Mouse (Mus musculus) MEL (cell line): ENCODE data around the gene Fndc3a.

Experiments used
- CTCF ChIP-seq, 3 experiments: IDR thresholded peaks in 2 of 3; conservative IDR thresholded peaks in 1 of 3; 2 replicates each; pipeline ENCODE4 v1.5.1; 2011 to 2012; ENCODE audit warnings: low read length in 3 of 3, low read depth in 2 of 3, mild to moderate bottlenecking in 2 of 3, improper control_type of control experiment in 1 of 3, inconsistent platforms in 1 of 3, mixed read lengths in 1 of 3, moderate library complexity in 1 of 3; ENCODE audit not compliant: control insufficient read depth in 1 of 3, insufficient read depth in 1 of 3, poor library complexity in 1 of 3, severe bottlenecking in 1 of 3
- GATA1 ChIP-seq: IDR thresholded peaks from 2 replicates; pipeline ENCODE4 v1.6.1; 2011; ENCODE audit warnings: low read depth, low read length, improper control_type of control experiment
- MXI1 ChIP-seq: IDR thresholded peaks from 2 replicates; pipeline ENCODE4 v1.6.1; 2011; ENCODE audit warnings: mild to moderate bottlenecking, low read depth, low read length, improper control_type of control experiment
- POLR2A ChIP-seq, 2 experiments: IDR thresholded peaks; 2 replicates each; pipeline ENCODE4 v1.6.1; 2011 to 2012; ENCODE audit warnings: low read length in 2 of 2, mild to moderate bottlenecking in 2 of 2, control low read depth in 1 of 2, improper control_type of control experiment in 1 of 2, low read depth in 1 of 2, moderate library complexity in 1 of 2; ENCODE audit not compliant: control insufficient read depth in 1 of 2, insufficient read depth in 1 of 2, poor library complexity in 1 of 2
- RCOR1 ChIP-seq: IDR thresholded peaks from 2 replicates; pipeline ENCODE4 v1.6.1; 2012; ENCODE audit warnings: low read depth, mild to moderate bottlenecking, inconsistent platforms, low read length, improper control_type of control experiment
- USF1 ChIP-seq: IDR thresholded peaks from 2 replicates; pipeline ENCODE4 v1.6.1; 2014; ENCODE audit warnings: low read depth, mild to moderate bottlenecking, inconsistent platforms, low read length, improper control_type of control experiment, moderate library complexity

- TF ChIP-seq RCOR1 (no peak), MXI1 (no peak), CTCF (IDR thresholded peaks at IDR 0.05 in 2 of 3, conservative IDR thresholded peaks at IDR 0.05 in 1 of 3; ENCODE audit: control insufficient read depth in 1 of 3, insufficient read depth in 1 of 3, low read depth in 2 of 3, low read length in 3 of 3, poor library complexity in 1 of 3, severe bottlenecking in 1 of 3) (no peak), GATA1 (no peak), USF1 (no peak), POLR2A (IDR thresholded peaks at IDR 0.05; ENCODE audit: control insufficient read depth in 1 of 2, insufficient read depth in 1 of 2, low read depth in 1 of 2, low read length in 2 of 2, poor library complexity in 1 of 2) (no peak)
These were observed 6.4 kb upstream of the Fndc3a start for GRCm38 (mm10) chr14:72716175-72716574.
